Mouse (Mus musculus) ES-E14 (cell line): ENCODE data around the gene Gm8127. TPM values are rescaled to one million over a fixed set of nuclear protein-coding genes. Genes with fewer than 3 reads are reported as not detected.
"Not testable (repeated sequence)": the region's sequence is repeated elsewhere in the genome, so short reads cannot be mapped to it uniquely, and the experiment has no call there.

ENCODE experiments used
- DNase-seq: peaks from one replicate; pipeline ENCODE4 v3.0.0-alpha.2; 2013; ENCODE audit warnings: low read depth, low spot score
- H3K27ac ChIP-seq: 2 replicates; pipeline ENCODE4 v1.5.1; 2012; ENCODE audit warnings: low read depth, mild to moderate bottlenecking, low read length, moderate library complexity, mixed read lengths; ENCODE audit not compliant: poor library complexity, insufficient read depth, severe bottlenecking
- H3K36me3 ChIP-seq: 2 replicates; pipeline ENCODE4 v1.6.1; 2012; ENCODE audit warnings: mild to moderate bottlenecking, low read length, moderate library complexity, mixed read lengths; ENCODE audit not compliant: control insufficient read depth, poor library complexity, insufficient read depth, severe bottlenecking
- H3K4me1 ChIP-seq, 2 experiments: fragments of 150-350 bp in 1 of 2; sonication (generic) in 1 of 2; 2 replicates each; pipeline ENCODE4 v1.6.1; 2012; ENCODE audit warnings: low read length in 2 of 2, mild to moderate bottlenecking in 1 of 2, mixed read lengths in 1 of 2; ENCODE audit not compliant: control insufficient read depth in 2 of 2, insufficient read depth in 2 of 2, poor library complexity in 1 of 2
- H3K4me3 ChIP-seq, 2 experiments: fragments of 150-350 bp in 1 of 2; sonication (generic) in 1 of 2; 2 replicates each; pipeline ENCODE4 v1.5.1; 2012; ENCODE audit warnings: low read length in 2 of 2, low read depth in 1 of 2, mild to moderate bottlenecking in 1 of 2, mixed read lengths in 1 of 2; ENCODE audit not compliant: insufficient read depth in 1 of 2, poor library complexity in 1 of 2, severe bottlenecking in 1 of 2
- H3K9ac ChIP-seq: 2 replicates; pipeline ENCODE4 v1.6.1; 2012; ENCODE audit warnings: low read depth, mild to moderate bottlenecking, low read length, mixed read lengths; ENCODE audit not compliant: poor library complexity, insufficient read depth, severe bottlenecking
- H3K9me3 ChIP-seq: fragments of 150-350 bp; sonication (generic); 2 replicates; pipeline ENCODE4 v1.6.1; 2012; ENCODE audit warnings: low read depth, mild to moderate bottlenecking, low read length; ENCODE audit not compliant: control insufficient read depth, insufficient read depth
- in situ Hi-C, 2 experiments: fragments of 600-800 bp; cut with MboI; formaldehyde crosslinking; loops; one replicate each; pipeline ENCODE4 v1.15.1; 2025; ENCODE audit warnings: low sequenced_read_pairs in 2 of 2, inconsistent platforms in 1 of 2; ENCODE audit not compliant: unreplicated experiment in 2 of 2
- total RNA-seq: library from RNA; depleted of rRNA; stranded (reverse); fragments of 300-350 nt; gene quantifications from 2 replicates; pipeline ENCODE4 v1.2.3, GENCODE M21; 2012; rRNA removed

The Gm8127 gene
- total RNA-seq, 1 experiment, result not detected

DNA sequence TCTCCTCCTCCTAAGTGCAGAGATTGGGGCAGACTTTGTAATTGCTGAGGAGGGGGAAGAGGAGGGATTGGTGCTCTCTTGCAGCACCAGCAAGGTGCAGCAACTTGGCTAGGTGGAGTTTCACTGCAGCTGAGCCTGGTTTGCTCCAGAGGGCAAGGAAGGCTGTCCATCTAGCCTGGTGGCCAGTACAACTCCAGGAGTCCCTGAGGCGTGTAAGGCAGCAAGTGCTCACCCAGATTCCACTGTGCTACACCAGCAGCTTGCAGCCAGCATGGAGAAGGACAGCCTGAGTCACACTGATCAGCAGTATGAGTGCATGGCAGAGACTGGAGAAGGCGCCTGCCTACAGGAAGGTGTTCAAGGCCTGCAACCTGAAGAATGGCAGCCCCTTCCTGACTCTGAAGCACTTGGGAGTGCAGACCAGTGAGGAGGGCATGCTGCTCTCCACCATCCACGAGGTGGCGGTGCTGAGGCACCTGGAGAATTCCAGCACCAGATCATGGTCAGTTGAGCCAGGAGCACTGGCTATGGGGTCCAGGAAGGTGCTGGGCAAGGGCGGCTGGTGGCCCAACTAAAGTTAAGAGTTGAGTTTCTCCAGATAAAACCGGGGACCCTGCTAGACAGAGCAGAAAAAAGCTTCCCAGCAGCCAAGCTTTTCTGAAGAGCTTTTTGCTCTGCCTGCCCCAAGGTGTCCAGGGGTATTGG is 42.9 kb downstream of the Gm8127 start:
- H3K4me3 ChIP-seq, DNase-seq, H3K36me3 ChIP-seq, H3K4me1 ChIP-seq, in situ Hi-C loops, H3K27ac ChIP-seq, H3K9me3 ChIP-seq, H3K9ac ChIP-seq: not testable (repeated sequence)

DNA sequence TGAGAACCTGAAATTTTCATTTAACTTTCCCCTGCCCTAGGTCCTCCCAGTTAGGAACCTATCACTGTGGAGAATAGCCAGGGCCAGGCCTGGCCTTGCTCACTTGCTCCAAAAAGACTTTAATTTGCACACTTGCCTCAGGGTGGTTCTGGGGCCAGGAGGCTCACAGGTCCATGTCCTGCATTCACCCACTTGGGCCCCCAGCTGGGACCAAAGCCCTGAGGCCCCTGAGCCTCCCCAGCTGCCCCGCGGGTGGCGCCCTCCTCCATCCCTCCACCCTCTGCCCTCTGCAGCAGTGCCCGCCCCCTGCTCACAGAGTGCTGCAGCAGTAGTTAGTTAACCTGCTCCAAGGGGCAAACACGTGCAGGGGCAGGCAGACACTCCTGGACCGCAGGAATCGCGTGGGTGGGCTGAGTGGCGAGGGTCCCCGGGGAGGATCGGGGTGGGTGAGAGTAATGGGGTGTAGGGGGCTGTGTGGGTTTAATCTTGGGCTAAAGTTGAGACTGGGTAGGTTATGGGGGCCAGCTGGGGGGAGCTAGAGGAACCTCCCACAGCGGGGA is 43.9 kb downstream of the Gm8127 start:
- in situ Hi-C loops, DNase-seq, H3K4me3 ChIP-seq, H3K4me1 ChIP-seq, H3K36me3 ChIP-seq, H3K9ac ChIP-seq, H3K9me3 ChIP-seq, H3K27ac ChIP-seq: not testable (repeated sequence)

Other genes with a start within 250 kb of the Gm8127 start
- 0.16 and 0.18 TPM in 2 replicates for gene Gm8094, start 217.2 kb downstream of the Gm8127 start, total RNA-seq
- gene Gm8104, start 193.2 kb downstream of the Gm8127 start, total RNA-seq, result 0.09 TPM in 1 of 2 replicates, not detected in the other
- gene Gm7233, start 114.0 kb downstream of the Gm8127 start, total RNA-seq, result not detected in 2 replicates
- not detected in 2 replicates for gene Gm8122, start 58.5 kb downstream of the Gm8127 start, total RNA-seq
- not detected in 2 replicates for gene Gm8126, start 35.2 kb downstream of the Gm8127 start, total RNA-seq
- gene Gm9732, start 18.8 kb downstream of the Gm8127 start, total RNA-seq, result 1.2 and 2.2 TPM in 2 replicates
- gene 1700001F09Rik, start 54.0 kb upstream of the Gm8127 start, total RNA-seq, result not detected in 2 replicates
- not detected in 2 replicates for gene Gm8138, start 122.5 kb upstream of the Gm8127 start, total RNA-seq
- not detected in 2 replicates for gene Gm5799, start 249.7 kb upstream of the Gm8127 start, total RNA-seq